Mouse (Mus musculus) heart, embryonic 10.5 days (tissue): Measurements from ENCODE around the gene Rad9a. TPM values are rescaled to one million over a fixed set of nuclear protein-coding genes. Genes with fewer than 3 reads are reported as not detected.
A peak's percentile ranks its signal among the peaks of the same experiment; 100 is the strongest.

Source experiments
- DNase-seq: peaks from one replicate; pipeline ENCODE4 v3.0.0-alpha.2; 2017; ENCODE audit warnings: low spot score
- H3K27ac ChIP-seq: fragments of 300-500 bp; sonication (generic); 2 replicates; pipeline ENCODE4 v1.5.1; 2016; ENCODE audit warnings: mild to moderate bottlenecking
- H3K27me3 ChIP-seq: fragments of 300-500 bp; sonication (generic); 2 replicates; pipeline ENCODE4 v1.6.1; 2016; ENCODE audit warnings: mild to moderate bottlenecking; ENCODE audit not compliant: poor library complexity, insufficient read depth, severe bottlenecking
- H3K36me3 ChIP-seq: fragments of 300-500 bp; sonication (generic); 2 replicates; pipeline ENCODE4 v1.6.1; 2016; ENCODE audit warnings: mild to moderate bottlenecking, moderate library complexity
- H3K4me1 ChIP-seq: fragments of 300-500 bp; sonication (generic); 2 replicates; pipeline ENCODE4 v1.6.1; 2016; ENCODE audit warnings: mild to moderate bottlenecking
- H3K4me3 ChIP-seq: fragments of 300-500 bp; sonication (generic); 2 replicates; pipeline ENCODE4 v1.5.1; 2016; ENCODE audit warnings: mild to moderate bottlenecking, moderate library complexity
- H3K9me3 ChIP-seq: fragments of 300-500 bp; sonication (generic); 2 replicates; pipeline ENCODE4 v1.6.1; 2016; ENCODE audit warnings: mild to moderate bottlenecking, moderate library complexity
- WGBS: fragments of 180-500 bp; shearing (Covaris S2); methylation state at CpG from one replicate; pipeline ENCODE4 v1.1.7; 2016; 5-methylcytosine and 5-hydroxymethylcytosine counted together
- polyA plus RNA-seq: library from polyadenylated mRNA; unstranded; fragments of >200 nt; fragmentation: Nextera tagmentation; extraction: Ambion mirVana; gene quantifications from 2 replicates; pipeline ENCODE4 v1.2.1, GENCODE M21; 2016

Gene Rad9a
- polyA plus RNA-seq, 1 experiment from 2014 or later, result 40.0 TPM

- Histone ChIP-seq H3K4me3 (no peak overlapping the region), H3K27ac (peak overlapping the region; percentile 42), H3K4me1 (peaks cover 70% of the 10 kb centered on the region), H3K36me3 (peaks cover 56% of the 10 kb centered on the region), H3K9me3 (no peaks in the 10 kb centered on the region), H3K27me3 (no peaks in the 10 kb centered on the region)
- DNase-seq, result no peak
- 89% methylated on average over 5 of the region's 5 CpGs for WGBS
Measured at GRCm38 (mm10) chr19:4151898-4152297, 49.6 kb downstream of the Rad9a start.

- WGBS, result 83% methylated on average over 5 of the region's 5 CpGs
- DNase-seq, result no peak
- H3K4me1 ChIP-seq, result peaks cover 69% of the 10 kb centered on the region
- H3K27ac ChIP-seq, result peak overlapping the region; percentile 42
- no peaks in the 10 kb centered on the region for H3K27me3 ChIP-seq
- H3K4me3 ChIP-seq, result no peak overlapping the region
- H3K9me3 ChIP-seq, result no peaks in the 10 kb centered on the region
- H3K36me3 ChIP-seq, result peaks cover 52% of the 10 kb centered on the region
Measured at GRCm38 (mm10) chr19:4151488-4151860, 50.0 kb downstream of the Rad9a start.

- no peaks in the 10 kb centered on the region for H3K9me3 ChIP-seq
- peaks cover 45% of the 10 kb centered on the region for H3K36me3 ChIP-seq
- H3K27me3 ChIP-seq, result no peaks in the 10 kb centered on the region
- no peak overlapping the region for H3K4me3 ChIP-seq
- peaks cover 63% of the 10 kb centered on the region for H3K4me1 ChIP-seq
- no peak overlapping the region for H3K27ac ChIP-seq
- no peak for DNase-seq
- 85% methylated on average over 22 of the region's 22 CpGs for WGBS
Measured at GRCm38 (mm10) chr19:4150567-4151487, 50.6 kb downstream of the Rad9a start.

- 92% methylated on average over 17 of the region's 17 CpGs for WGBS
- Histone ChIP-seq H3K36me3 (peaks cover 41% of the 10 kb centered on the region), H3K27ac (0 out of 2 replicates have a peak overlapping the region, but pooled peaks have one; percentile 91), H3K27me3 (no peaks in the 10 kb centered on the region), H3K9me3 (no peaks in the 10 kb centered on the region), H3K4me3 (peak overlapping the region; percentile 84; the same call in 1 of the 2 replicates), H3K4me1 (peaks cover 59% of the 10 kb centered on the region)
- DNase-seq, result no peak
Measured at GRCm38 (mm10) chr19:4149764-4150461, 51.5 kb downstream of the Rad9a start.

GRCm38 (mm10) chr19:4149283-4149682 is 52.2 kb downstream of the Rad9a start:
- Histone ChIP-seq H3K9me3 (no peaks in the 10 kb centered on the region), H3K27me3 (no peaks in the 10 kb centered on the region), H3K36me3 (peaks cover 41% of the 10 kb centered on the region), H3K27ac (peak overlapping the region; percentile 91; the same call in 1 of the 2 replicates), H3K4me1 (peaks cover 52% of the 10 kb centered on the region), H3K4me3 (peak overlapping the region; percentile 84)
- 86% methylated on average over 11 of the region's 11 CpGs for WGBS
- no peak for DNase-seq

GRCm38 (mm10) chr19:4148819-4149218 is 52.6 kb downstream of the Rad9a start:
- Histone ChIP-seq H3K4me3 (peak overlapping the region; percentile 84), H3K9me3 (no peaks in the 10 kb centered on the region), H3K4me1 (peaks cover 48% of the 10 kb centered on the region), H3K36me3 (peaks cover 41% of the 10 kb centered on the region), H3K27me3 (no peaks in the 10 kb centered on the region), H3K27ac (peak overlapping the region; percentile 91)
- DNase-seq, result no peak
- WGBS, result 3% methylated on average over 8 of the region's 8 CpGs

GRCm38 (mm10) chr19:4148491-4148806 is 53.0 kb downstream of the Rad9a start, which contains the start of gene Coro1b:
Gene Coro1b (plus strand): TSS chr19:4148619.
- no peaks in the 10 kb centered on the region for H3K9me3 ChIP-seq
- DNase-seq, result peak; percentile 98
- H3K36me3 ChIP-seq, result peaks cover 38% of the 10 kb centered on the region
- H3K4me1 ChIP-seq, result peaks cover 48% of the 10 kb centered on the region
- under 1% methylated on average over 33 of the region's 33 CpGs for WGBS
- H3K4me3 ChIP-seq, result peak within 1 kb of the TSS; percentile 84
- peak within 1 kb of the TSS; percentile 91 for H3K27ac ChIP-seq
- no peaks in the 10 kb centered on the region for H3K27me3 ChIP-seq

GRCm38 (mm10) chr19:4147782-4148490 is 53.5 kb downstream of the Rad9a start:
- H3K27me3 ChIP-seq, result no peaks in the 10 kb centered on the region
- peaks cover 43% of the 10 kb centered on the region for H3K4me1 ChIP-seq
- H3K36me3 ChIP-seq, result peaks cover 33% of the 10 kb centered on the region
- H3K9me3 ChIP-seq, result no peaks in the 10 kb centered on the region
- peak overlapping the region; percentile 91 for H3K27ac ChIP-seq
- 38% methylated on average over 9 of the region's 9 CpGs for WGBS
- no peak for DNase-seq
- H3K4me3 ChIP-seq, result peak overlapping the region; percentile 84

GRCm38 (mm10) chr19:4147022-4147405 is 54.4 kb downstream of the Rad9a start:
- H3K9me3 ChIP-seq, result no peaks in the 10 kb centered on the region
- H3K27me3 ChIP-seq, result no peaks in the 10 kb centered on the region
- H3K27ac ChIP-seq, result no peak overlapping the region
- DNase-seq, result no peak
- H3K4me1 ChIP-seq, result peaks cover 37% of the 10 kb centered on the region
- H3K4me3 ChIP-seq, result no peak overlapping the region
- peaks cover 24% of the 10 kb centered on the region for H3K36me3 ChIP-seq
- 53% methylated on average over 3 of the region's 3 CpGs for WGBS

- Histone ChIP-seq H3K4me3 (no peak overlapping the region), H3K9me3 (no peaks in the 10 kb centered on the region), H3K36me3 (peaks cover 19% of the 10 kb centered on the region), H3K27me3 (no peaks in the 10 kb centered on the region), H3K4me1 (peaks cover 32% of the 10 kb centered on the region), H3K27ac (no peak overlapping the region)
- 56% methylated on average over 12 of the region's 12 CpGs for WGBS
- DNase-seq, result no peak
Measured at GRCm38 (mm10) chr19:4146366-4147021, 55.0 kb downstream of the Rad9a start.

- H3K9me3 ChIP-seq, result no peaks in the 10 kb centered on the region
- H3K4me3 ChIP-seq, result no peak overlapping the region
- H3K4me1 ChIP-seq, result peaks cover 27% of the 10 kb centered on the region
- H3K27ac ChIP-seq, result no peak overlapping the region
- peaks cover 13% of the 10 kb centered on the region for H3K36me3 ChIP-seq
- 87% methylated on average over 5 of the region's 5 CpGs for WGBS
- DNase-seq, result no peak
- H3K27me3 ChIP-seq, result no peaks in the 10 kb centered on the region
Measured at GRCm38 (mm10) chr19:4145936-4146335, 55.5 kb downstream of the Rad9a start.
